Mouse (Mus musculus): ENCODE data around the gene Ralgapb.
A peak's percentile ranks its signal among the peaks of the same experiment; 100 is the strongest.

Ralgapb gene

DNA sequence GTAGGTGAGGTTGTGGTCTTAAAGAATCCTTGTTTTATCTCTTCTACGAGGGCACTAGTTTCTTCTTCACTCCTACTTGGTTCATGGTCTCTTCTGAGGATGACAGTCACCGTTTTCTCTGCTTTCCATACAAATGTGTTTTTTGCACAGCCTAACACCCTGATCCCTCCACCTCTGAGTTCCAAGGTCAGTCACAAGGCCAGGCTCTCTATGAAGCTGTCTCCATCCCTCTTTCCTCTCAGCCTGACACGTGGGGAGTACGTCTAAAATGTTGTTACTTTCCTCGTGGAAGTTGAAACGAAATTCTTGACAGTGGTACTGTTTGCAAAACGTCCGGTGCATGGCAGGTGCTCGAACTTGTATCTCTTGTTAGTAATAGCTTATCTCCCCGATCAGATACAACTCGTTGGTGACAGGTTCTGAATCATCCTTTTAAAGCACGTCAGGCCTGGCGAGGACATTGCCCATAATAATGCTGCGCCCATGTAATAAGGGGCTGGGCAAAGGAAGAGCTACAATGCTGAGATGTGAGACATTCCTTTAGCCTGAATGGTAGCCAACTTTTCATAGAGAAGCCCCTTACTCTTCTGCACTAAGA lies 552 bp upstream of the Ralgapb start:
- DNase-seq (ENCODE audit: low spot score) = no peak

DNA sequence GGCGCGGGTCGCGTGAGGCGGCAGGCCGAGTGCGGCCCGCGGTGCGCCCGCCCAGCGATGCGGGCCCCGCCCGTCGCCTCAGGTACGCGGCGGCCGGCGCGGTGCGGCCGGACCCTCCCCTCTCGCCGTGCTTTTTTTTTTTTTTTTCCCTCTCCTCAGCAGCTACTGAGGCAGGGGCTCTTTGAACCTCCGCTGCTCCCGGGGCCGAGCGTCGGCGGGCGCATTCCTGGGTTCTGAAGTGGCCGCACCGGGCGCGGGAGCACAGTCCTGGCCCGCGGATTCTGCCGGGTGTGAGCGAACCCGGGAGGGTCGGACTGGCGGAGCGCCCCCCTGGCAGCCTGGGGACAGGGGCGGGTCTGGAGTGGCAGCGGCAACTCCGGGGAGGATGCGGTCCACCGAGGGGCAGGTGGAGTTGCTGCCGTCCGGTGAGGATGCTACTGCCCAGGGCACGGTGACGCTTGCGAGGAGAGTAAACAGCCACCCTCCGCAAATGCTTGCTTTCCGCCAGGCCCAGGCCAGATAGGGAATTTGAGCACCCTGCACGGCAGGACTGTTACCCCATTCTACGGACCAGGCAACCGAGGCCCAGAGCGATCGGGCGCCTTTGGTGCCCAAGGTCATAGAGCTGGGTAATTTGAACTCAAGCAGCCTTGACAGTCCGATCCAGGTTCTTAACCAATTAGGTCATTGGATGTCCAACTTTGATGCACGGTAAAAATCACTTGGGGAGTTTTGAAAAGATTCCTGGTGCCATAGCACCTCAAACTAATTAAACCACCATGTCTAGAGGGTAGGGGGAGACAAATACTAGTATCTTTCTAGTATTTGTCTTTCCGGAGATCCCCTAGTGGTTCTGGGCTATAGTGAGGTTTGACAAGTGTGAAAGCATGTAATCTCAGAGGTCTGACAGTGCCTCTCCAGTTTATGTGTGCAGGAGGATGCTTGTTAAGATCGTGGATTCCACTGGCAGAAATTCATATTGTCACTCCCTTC lies 670 bp downstream of the Ralgapb start:
- DNase-seq (ENCODE audit: low spot score) = peak; percentile 11

GRCm38 (mm10) chr2:158413240-158413639 lies 3.6 kb downstream of the Ralgapb start:
- DNase-seq (ENCODE audit: low spot score) = no peak

DNA sequence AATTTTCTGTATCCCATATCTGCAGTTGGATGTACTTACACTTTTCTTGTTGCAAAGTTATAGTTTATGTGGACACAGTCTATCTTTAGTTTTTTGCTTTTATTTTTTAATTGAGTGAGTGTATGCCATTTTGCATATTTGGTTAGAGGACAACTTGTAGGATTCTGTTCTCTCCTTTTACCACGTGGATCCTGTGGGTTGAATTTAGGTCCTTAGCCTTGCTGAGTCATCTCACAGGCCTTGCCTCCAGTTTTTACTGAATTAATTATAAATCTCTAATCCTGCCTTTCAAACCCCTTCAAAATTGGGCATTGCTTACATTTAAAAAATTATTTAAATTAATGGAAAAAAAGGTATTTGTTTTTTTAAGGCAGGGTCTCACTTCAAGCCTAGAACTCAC lies 6.2 kb downstream of the Ralgapb start:
- no peak for DNase-seq (ENCODE audit: low spot score)

GRCm38 (mm10) chr2:158418663-158419062 lies 9.0 kb downstream of the Ralgapb start:
- DNase-seq (ENCODE audit: low spot score) = no peak

DNA sequence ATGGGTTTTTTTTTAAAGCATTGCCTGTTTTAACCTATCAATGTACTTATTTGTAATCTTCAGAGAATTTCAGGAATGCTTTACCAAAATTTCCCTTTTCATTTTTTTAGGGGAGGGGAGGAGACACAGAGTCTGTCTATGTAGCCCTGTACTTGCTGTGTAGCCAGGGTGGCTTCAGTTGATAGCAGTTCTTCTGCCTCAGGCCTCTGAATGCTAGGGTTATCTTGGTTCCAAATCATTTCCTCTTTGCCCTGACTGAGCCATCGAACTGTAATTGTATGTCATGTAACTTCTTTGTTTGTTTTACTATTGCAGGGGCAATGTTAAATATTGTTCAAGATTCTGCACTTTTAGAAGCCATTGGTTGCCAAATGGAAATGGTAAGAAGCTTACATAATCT lies 36.2 kb downstream of the Ralgapb start:
- DNase-seq (ENCODE audit: low spot score) = no peak

- DNase-seq (ENCODE audit: low spot score) = no peak
These were observed 40.2 kb downstream of the Ralgapb start for GRCm38 (mm10) chr2:158449845-158450244.

DNA sequence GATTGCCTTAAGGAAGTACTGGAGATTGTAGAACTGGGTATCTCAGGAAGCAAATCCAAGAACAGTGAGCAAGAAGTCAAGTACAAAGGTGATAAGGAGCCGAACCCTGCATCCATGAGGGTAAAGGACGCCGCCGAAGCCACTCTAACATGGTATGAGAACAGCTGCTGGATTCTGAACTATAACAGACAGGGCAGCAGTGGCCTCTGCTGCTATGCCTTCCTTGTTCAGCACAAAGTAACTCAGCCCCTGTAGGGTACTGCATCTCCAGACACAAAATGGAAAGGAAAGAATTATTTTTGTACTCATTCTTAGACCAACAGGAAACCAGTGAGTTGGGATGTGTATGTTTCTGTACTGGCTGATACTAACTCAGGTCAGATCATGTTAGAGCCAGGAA lies 46.8 kb downstream of the Ralgapb start:
- no peak for DNase-seq (ENCODE audit: low spot score)

DNA sequence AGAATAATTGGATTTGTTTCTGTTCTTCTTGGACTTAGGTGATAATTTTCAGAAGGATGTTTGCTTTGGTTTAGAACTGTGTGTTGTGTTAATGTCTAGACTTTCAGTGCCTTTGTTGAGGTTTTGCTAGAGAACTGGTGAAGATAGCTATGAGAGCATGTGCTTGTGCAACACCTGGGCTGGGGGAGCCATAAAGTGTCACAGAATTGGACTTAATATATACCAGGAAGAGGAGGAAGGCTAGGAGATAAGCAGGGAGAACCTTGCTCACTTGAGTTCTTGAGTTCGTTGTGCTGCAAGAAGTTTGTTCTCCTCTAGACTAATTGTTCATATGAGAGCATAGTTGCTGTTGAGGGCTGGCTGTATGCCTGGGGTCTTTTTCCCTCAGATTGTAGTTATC lies 48.0 kb downstream of the Ralgapb start:
- DNase-seq (ENCODE audit: low spot score) = no peak

- DNase-seq (ENCODE audit: low spot score) = no peak
These were observed 52.8 kb downstream of the Ralgapb start for GRCm38 (mm10) chr2:158462450-158462849.

GRCm38 (mm10) chr2:158474159-158474558 lies 64.5 kb downstream of the Ralgapb start:
- DNase-seq (ENCODE audit: low spot score) = no peak

GRCm38 (mm10) chr2:158477640-158478039 lies 68.0 kb downstream of the Ralgapb start:
- no peak for DNase-seq (ENCODE audit: low spot score)

GRCm38 (mm10) chr2:158498457-158498856 lies 88.8 kb downstream of the Ralgapb start:
- DNase-seq (ENCODE audit: low spot score) = no peak

DNA sequence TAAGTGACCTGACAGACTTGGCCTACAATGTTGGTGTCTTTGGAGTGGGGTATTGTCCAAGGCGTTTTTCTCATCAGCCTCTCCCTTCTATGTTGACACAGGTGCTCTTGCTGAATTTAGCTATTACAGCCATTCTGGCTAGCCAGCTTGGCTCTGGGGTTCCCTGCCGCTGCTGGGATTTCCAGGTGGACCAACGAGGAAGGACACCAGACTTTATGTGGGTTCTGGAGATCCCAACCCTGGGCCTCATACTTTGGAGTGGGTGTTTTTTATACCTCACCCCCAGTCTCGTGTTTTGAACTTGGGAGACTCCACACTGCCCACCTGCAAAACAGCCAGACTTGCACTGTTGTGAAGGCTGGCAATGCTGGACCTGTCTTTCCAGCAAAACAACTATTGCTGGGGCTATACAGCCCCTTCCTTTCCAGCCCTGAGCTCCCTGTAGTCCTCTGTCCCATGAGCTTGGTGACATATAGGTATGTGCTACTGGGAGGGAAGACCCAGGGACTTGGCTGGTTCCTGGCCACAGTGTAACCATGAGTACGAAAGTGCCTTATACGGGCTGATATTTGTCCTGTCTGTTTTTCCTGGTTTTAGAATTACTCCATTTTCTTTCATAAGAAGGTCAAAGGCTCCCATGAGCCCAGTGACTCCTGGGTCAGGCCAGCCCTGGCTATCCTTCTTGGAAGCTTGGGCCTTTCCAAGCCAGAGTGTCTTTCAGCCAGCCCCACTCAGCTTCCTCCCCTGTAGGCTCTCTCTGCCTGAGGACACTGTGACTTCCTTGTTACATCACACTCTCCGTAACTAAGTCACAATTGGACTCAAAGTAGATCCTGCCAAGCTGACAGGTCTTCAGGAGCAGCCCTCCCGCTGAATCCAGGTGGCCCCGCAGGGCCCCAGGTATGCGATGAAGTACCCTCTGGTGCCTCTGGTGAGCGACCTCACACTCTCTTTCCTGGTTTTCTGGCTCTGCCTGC lies 92.5 kb downstream of the Ralgapb start, which contains the start of gene Adig:
Gene Adig (plus strand): TSS at position 777 of the 977 bp plus-strand sequence.
- DNase-seq (ENCODE audit: low spot score) = no peak

DNA sequence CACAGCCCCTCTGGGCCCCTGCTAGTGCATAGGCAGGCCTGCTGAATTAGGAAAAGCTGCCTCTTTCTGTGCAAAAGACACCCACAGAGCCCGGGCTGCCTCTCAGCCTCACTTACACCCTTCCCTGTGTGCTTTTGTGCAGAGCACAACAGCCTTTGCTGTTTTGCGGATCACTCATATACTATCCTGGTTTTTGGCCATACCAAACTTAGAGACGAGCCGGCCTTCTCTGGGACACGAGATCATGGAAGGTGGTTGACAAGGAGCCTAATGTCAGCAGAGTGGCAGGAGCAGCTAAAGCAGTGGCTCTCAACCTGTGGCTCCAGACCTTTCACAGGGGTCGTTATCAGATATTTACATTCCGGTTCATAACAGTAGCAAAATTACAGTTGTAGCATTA lies 93.6 kb downstream of the Ralgapb start:
- DNase-seq (ENCODE audit: low spot score) = no peak

DNA sequence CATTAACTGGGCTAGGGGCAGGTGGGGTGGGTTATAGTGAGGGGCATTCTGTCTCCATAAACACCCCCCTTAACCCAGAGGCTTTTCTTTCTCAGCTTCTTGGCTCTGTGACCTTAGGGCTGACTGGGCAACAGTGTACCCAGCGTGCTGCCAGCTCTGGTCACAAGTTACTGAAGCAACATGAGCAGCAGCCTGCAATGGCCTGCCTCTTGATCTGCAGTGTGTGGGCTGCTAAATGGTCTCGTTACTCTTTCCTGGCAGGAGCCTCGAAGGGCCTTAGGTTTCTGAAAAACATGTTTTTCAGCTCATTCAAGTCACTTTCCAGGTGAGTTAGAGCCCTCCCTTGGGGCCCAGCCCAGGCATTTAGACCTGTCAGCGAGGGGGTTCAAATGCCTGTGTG lies 94.0 kb downstream of the Ralgapb start:
- DNase-seq (ENCODE audit: low spot score) = no peak

DNA sequence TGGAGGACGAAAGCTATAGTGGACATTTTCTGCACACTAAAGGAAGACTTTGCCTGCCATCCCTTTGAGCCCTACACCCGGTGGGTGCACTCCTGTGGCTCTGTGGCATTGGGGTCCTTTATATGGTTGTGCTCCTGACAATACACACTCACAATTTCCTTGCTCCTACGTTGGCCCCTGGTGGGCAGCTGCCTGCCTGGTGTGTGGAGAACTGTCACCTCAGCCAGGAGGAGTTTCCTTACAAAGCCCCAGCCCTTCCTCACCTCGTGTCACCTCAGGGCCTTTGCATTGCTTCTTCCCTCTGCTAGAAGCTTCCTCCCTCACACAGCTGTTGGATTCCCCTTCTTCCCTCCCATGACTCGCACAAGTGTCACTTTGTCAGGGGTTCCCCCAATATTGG lies 96.8 kb downstream of the Ralgapb start:
- no peak for DNase-seq (ENCODE audit: low spot score)

DNA sequence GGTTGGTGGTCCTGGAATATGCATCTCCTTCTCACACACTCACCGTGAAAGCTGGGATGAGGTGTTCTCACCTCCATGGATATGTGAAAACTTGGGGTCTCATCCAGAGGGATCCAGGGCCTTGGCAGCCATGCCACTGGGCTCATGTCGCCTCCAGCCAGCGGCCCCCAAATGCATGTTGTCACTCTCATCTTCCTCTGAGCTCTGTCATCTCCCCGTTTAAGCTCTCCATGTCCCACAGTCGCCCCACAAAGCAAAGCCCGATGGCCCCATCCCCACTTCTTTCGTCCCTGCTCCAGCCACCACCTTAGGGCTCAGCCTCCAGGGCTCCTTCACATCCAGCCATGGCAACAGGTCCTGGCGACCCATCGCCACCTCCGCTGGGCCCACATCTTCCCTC lies 97.4 kb downstream of the Ralgapb start:
- no peak for DNase-seq (ENCODE audit: low spot score)

- DNase-seq (ENCODE audit: low spot score) = no peak
These were observed 101.0 kb downstream of the Ralgapb start for GRCm38 (mm10) chr2:158510665-158511064.

DNA sequence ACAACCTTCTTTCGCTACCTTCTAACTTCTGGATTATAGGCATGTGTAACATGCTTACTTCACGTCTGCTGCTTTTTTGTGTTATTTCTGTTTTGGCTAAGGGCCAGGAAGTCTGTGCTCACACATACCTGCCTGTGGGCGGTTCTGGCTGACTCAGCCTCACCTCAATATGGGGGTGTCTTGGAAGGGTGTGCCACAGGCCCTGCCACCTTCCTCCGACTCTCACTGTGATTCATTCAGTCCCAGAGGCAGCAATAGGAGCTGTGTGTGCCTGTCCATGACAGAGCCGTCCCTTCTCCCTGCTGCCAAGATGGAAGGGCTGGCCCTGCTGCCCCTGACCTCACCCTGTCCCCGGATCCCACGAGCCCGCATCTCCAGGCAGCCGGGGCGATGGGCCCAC lies 102.9 kb downstream of the Ralgapb start, which contains the start of gene Arhgap40:
Gene Arhgap40 (plus strand): TSS at position 269 of the 400 bp plus-strand sequence.
- DNase-seq (ENCODE audit: low spot score) = no peak

- no peak for DNase-seq (ENCODE audit: low spot score)
These were observed 104.2 kb downstream of the Ralgapb start for GRCm38 (mm10) chr2:158513821-158514336.

DNA sequence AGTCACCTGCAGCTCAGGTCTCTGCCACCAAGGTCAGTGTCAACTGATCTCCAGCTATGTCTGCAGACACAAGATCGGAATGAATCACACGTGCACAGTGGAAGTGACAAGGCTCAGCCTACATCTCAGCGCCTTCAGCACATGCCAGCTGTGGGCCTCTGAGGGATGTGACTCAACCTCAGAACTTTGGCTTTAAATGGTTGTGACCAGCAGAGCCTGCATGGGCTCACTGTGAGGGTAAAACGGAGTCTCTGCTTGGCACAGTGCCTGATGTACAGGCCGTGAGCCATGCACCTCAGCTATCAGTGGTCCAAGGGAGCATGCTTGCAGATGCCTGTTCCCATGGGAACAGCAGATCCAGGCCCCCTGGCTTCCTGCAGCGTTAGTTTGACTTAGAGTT lies 108.9 kb downstream of the Ralgapb start:
- no peak for DNase-seq (ENCODE audit: low spot score)

Measured in urinary bladder, postnatal 10 days (tissue).